Mouse (Mus musculus): ENCODE results near the gene Actg2.
"Not testable (repeated sequence)": the region's sequence is repeated elsewhere in the genome, so short reads cannot be mapped to it uniquely, and the experiment has no call there.

The Actg2 gene

DNA sequence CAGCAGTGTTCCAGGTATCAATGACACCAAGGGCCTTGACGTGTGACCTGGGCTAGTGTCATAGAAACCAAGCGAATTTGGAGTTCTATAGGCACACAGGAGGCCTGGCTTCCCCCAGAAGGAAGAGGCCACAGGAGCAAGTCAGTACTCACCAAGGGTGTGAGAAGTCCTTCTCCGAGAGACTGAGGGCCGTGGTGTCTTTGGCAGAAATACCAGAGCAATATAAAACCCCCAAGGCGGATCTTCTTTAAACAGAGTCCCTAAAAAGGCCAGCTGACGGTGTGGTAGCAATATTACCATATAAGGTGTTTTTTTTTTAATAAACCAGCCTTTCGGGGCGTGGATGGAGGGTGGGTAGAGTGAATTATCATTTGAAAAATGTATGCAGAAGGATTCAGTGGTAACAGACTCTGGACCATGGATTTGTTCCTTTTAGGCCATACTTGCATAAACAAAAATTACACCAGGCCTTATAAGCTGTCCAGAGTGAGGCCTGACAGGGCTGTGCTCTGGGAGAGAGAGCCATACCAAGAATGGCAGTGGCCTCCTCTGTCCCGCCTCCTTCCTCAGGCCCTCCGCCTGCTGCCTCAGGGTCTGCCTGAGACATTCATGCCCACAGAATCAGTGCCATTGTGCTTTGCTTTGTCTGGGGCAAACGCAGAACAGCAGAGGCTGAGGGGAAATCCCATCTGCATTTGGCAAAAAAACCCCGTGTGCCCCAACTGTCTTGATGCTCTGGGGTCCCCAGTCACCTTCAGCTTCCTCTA lies at the start of gene Actg2:
Gene Actg2 (minus strand): TSS at position 238 of the 767 bp plus-strand sequence.
- no peak for DNase-seq (ENCODE audit: low spot score in 2 of 2)

DNA sequence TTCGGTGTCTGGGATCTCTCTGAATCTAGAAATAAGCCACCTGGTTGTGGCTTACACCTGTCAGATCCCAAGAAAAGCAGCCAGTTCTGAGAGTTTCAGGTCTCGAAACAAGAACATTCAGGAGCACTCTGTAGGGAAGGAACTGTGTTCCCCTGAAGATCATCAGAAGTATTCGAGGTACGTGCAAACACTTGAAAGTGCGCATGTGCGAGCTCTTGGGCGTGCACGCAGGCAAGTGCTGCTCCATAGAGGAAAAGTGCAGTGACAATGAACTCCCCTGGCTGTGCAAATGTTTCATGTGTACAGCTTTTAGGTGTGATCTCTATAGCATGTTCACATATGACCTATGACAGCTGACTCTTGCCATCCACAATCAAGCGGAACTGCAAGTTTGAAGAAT lies 49.3 kb upstream of the Actg2 start:
- not testable (repeated sequence) for DNase-seq (ENCODE audit: low spot score in 2 of 2)

DNA sequence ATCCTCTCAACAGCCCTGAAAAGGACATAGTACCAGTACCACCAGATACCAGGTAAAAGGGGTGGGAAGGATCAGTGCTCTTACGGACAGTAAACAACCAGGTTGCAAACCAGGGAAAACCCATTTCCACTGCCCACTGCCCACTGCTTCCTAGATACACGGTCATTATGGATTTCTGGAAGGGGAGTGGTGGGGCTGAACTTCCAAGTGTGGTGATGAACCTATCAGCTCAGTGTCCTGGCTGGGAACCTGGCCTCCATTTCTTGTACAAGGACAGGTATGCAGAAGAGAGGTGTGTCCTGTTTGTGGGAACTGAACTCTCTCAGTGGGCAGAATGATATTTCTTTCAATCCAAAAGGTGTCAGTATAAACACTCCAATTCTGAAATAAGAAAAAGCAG lies 47.5 kb upstream of the Actg2 start:
- DNase-seq (ENCODE audit: low spot score in 2 of 2), result no peak

DNA sequence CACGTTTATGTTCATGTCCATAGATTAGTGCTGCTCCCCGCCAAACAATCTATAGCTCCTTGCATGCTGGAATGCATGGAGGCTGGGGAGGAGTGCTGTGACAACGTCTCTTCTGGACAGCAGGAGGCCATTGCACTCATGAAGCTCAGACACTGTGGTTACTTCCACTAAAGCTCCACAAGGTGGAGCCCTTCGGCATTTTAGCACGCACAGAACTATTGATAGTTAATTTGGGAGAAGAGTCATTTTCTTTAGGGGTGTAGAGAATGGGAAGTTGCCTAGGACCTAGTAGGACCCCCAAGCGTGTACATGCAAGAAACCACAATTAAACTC lies 46.8 kb upstream of the Actg2 start:
- DNase-seq (ENCODE audit: low spot score in 2 of 2), result peak in 1 of 2 experiments; percentile 40

DNA sequence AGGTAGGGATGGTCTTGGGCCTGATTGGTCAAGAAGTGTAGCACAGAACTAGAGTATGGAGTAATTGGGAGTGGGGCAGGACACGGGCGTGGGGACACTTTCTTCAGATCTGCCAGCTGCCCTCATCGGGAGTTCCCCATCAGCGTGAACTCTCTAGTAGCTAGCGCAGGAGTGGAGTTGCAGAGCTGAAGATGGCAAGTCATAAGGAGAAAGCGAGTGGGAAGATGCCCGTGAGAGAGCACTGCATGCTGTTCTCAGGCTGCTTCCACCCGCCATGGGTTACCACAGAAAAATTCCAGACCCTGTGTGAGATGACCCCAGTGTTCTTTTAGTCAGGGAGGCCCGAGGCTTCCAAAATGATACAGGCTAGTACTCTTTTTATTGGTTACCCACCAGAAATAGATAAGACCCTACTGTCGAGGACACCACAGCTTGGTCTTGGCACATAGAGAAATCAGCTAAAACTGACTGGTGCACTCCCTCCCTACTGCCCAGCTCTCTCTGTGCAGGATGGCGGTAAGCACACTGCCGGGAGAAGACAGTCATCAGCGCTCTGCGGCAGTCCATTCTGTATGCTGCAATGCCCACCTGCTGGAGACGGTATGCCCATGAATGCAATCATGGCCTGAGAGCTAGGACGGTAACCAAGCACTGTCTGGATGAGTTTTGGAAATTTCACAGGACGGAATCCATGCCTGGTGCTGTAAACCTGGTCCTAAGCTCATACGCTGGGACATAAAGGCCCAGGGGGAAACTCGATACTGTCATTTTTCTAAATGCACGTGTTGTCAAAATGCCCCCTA lies 46.3 kb upstream of the Actg2 start:
- DNase-seq (ENCODE audit: low spot score in 2 of 2), result no peak

DNA sequence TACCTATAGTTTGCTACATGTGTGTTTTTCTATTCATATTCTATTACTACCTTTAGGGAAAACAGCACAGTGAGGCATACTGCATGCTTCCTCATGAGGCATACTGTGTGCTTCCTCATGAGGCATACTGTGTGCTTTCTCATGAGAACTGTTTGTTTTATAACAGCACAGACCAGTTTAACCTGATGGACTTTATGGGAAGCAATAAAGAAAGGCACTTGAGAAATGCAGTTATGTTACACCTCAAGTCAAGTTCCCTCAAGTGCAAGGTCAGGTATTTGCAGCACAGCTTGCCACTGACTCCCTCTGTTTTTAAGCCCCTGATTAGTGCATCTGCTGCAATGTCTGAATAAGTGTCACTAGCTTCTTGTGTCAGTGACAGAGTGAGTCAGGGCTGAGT lies 41.5 kb upstream of the Actg2 start:
- no peak for DNase-seq (ENCODE audit: low spot score in 2 of 2)

DNA sequence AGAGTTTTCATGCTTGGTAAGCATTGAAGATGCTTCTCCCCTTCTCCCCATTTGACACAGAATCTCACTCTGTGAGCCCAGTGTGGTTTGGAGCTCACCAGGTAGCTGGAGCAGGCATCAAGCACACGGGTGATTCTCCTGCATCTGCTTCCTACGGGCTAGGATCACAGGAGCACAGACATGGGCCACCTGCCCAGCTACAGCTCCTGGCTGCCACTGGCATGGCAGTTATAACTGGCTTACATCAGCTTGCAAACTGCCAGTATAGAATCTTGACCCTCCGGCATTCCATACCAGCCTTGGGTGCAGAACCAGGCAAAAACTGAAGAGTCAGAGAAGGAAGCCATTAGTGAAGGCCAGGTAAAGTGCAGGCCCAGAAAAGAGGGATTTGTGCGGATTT lies 39.5 kb upstream of the Actg2 start:
- DNase-seq (ENCODE audit: low spot score in 2 of 2), result no peak

DNA sequence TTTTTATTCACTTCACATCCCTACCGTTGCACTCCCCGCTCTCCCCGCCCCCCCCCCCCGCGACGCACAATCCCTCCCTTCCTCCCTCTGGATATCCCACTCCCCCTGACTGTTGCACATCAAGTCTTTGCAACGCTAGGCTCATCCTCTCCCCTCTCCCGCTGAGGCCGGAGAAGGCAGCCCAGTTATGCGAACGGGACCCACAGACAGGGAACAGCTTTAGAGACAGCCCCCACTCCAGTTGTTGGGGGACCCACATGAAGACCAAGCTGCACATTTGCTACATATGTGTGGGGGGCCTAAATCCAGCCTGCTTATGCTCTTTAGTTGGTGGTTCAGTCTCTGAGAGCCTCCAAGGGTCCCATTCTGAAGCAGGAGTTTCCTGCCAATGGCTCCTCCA lies 36.6 kb upstream of the Actg2 start, which contains the start of gene Stambp:
Gene Stambp (minus strand): TSS at position 59 of the 400 bp plus-strand sequence.
- peak in 1 of 2 experiments; percentile 11 for DNase-seq (ENCODE audit: low spot score in 2 of 2)

DNA sequence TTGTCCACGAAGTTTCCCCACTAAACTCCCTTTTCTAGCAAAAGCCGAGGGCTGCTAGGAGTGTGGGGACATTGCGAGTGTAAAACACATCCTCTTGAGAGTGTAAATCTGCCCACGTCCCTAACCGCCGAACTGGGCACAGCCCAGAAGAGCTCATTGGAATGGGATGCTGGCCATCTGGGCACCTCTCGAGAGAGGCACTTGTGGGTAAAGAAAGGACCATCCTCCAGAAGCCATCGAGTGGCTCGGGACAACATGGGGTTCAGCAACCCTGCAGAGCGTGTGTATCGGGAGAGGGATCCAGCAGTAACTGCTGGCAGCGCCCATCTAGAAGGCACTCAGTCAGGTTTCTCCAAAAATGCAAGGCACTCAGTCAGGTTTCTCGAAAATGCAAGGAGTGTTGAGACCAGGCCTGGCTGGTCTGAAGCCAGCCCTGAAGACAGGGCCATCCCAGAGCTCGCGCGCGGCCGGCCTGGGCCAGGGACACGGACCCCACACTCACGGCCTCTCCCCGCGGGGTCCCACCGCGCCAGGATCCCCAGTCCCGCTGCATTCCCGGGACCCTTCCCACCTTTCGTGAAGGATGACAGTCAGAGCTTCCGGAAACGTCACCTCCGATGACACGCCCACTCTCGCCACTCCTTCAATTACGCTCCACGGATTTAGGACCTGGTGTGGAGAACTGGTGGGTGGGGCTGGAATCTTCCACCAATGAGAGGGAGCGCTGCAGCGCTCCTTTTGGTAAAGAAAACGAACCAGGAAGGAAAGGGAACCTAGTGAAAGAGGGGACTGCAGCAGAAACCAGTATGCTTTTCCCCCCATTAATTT lies 36.0 kb upstream of the Actg2 start:
- DNase-seq (ENCODE audit: low spot score in 2 of 2), result peak; percentile 77 to 93

DNA sequence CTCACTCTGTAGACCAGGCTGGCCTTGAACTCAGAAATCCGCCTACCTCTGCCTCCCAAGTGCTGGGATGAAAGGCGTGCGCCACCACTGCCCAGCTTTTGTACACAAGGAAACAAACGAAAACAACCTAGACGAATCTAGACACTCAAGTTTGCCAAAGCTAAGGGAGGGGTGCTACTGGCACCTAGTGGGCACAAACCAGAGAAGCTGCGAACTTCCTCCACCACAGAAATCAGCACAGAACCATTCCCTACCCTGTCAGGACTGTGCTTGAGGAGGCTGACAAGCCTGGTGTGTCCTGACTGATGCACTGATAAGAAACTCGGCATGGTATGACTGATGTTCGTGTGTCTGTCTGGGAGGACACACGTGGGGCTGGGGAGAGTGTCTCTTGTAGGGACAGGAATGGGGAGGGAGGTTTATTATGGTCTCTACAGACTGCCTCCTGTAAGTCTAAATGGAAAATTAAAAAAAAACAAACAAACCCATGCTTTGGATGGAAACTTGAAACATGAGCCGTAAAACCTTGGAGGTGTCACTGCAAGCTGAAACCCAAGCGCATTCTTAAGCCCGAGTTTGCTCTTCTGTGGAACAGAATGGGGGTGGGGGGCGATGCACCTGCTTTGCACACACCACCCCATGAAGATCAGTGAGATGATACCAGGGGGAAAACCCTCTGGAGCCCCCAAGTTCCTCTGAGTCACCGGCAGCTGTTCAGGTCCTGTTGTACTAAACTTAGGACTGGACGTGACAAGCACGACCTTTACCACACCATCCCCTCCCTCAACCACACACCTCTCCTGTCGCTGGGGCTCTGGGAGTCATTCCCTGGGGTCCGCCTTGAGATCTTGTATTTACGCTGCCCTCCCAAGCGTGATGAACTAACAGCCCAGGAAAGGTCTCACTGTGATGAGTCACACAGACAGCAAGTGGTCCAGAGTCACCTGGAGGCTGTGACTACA lies 33.1 kb upstream of the Actg2 start:
- DNase-seq (ENCODE audit: low spot score in 2 of 2), result no peak

DNA sequence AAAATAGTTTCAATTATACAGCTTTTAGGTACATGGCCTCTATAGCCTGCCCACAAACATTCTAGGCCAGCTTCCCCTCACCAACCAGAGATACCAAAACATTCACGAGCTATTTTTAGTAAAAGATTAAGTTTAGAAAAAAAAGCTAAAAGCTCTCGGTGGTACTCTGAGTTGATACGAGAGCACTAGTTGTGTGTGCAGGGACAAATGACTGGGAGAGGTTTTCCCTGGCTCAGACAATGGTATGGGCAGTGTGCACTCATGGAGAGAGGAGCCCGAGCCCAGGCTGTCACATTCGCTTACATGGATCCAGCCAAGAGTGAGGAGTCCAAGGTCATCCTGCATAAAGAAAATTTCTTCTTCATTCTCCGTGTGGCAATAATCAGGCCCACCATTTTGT lies 19.9 kb upstream of the Actg2 start:
- no peak for DNase-seq (ENCODE audit: low spot score in 2 of 2)

DNA sequence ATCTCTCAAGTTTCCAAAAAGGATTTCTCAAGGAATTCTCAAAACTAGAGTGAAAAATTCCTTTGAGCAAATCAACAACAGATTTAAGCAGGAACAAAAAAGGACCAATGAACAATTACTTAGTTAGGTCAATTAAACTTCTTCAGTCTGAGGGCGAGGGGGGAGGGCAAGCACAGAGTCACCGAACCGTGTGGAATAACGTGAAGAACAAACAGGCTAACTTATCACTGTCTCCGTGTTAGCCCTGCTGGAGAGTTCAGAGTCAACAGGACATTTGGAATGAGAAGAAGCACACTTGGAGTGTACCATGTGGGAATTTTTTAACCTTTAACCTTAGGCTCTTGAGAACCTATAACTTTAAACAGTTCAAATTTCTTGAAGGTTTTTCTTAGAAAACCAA lies 12.3 kb upstream of the Actg2 start:
- DNase-seq (ENCODE audit: low spot score in 2 of 2), result no peak

DNA sequence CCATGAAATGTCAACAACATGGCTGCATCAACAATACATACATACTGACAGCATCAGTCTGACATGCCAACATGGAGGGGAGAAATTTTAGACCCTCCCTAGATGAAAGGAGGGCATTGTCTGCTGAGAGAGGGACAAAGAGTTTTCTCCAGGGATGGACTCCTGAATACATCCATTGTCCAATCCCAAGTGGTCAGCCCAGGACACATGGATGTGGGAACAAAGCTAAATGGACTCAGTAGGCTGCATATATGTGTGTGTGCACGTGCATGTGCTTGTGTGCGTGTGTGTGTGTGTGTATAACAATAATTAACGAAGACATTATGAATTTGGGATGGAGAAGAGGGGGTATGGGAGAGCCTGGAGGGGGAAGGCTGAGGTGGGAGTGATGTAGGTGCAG lies 9.7 kb upstream of the Actg2 start:
- DNase-seq (ENCODE audit: low spot score in 2 of 2), result peak; percentile 19 to 37

DNA sequence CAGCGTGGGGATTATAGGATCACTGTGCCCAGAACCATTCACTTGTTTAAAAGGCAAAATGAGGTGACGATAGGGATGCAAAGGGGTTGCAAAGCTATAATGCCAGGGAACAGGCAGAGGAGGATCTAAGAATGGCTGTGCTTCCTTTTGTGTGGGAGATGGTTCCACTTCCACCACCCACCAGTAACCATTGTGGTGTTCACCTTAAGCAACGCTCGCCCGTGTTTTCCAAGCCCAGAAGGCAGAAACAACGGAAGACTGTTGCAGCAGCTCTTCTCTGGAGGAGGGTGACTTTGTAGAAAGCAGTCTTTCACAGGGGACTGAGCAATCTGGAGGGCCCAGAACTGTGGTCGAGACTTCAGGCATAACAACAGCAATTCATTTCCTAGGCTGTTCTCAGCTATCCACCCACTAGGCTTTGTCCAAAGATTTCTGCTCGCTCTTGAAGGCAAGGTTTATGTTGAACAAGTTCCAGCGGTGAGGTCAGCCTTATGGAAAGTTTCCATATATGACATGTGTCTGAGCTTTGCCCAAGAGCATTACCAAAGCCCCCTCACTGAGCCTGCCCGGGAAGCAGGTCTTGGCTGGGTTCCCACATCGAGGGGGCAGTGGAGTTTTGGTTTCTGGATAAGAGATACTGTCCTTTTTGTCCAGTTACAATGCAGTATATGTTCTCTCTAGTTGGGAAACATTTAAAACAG lies 5.8 kb upstream of the Actg2 start:
- DNase-seq (ENCODE audit: low spot score in 2 of 2), result peak in 1 of 2 experiments; percentile 53

DNA sequence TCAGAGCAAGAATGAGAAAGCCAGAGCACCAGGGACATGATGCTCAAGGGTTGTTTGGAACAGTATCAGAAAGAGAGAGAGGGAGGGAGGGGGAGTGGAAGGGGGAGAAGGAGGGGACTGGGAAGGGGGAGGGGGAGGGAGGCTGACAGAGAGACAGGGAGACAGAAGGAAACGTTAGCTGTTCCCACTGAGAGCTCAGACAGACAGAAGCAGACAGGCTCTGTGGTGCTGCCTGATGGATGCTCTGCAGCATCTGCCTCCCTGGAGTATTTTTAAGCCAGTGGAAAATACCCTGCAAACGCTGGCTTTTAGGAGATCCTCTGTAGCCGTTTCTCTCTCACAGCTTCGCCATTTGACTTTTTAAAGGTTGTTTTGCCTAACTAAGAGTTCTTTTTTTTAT lies 4.0 kb upstream of the Actg2 start:
- peak in 1 of 2 experiments; percentile 28 for DNase-seq (ENCODE audit: low spot score in 2 of 2)

DNA sequence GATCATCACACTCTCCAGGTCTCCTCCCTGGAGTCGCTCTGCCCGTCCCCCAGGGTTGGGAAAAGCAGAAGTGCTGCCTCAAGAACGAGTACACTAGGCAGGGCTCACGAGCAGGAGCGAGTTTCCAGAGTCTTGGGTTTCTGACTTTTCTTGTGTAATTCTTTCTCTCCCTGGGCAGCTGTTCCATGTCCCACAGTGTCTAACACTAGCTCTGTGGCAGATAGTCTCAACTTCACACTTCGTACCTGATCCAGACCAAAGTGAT lies 662 bp upstream of the Actg2 start:
- no peak for DNase-seq (ENCODE audit: low spot score in 2 of 2)

DNA sequence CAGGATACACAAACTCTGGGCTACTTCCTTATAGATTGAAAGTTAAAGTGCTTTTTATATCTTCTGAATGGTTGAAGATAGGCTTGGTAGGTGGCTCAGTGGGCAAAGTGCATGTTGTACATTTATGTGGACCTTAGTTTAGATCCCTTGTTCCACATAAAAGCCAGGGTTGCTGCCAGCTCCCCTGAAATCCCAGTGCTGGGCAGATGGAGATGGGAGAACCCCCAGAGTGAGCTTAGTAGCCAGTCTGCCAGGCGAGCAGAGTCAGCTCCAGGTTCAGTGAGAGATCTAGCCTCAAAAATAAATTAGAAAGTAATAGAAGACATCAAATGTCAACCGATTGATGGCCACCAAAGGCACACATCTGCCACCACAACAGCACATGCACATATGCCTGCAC lies 3.5 kb downstream of the Actg2 start:
- no peak for DNase-seq (ENCODE audit: low spot score in 2 of 2)

DNA sequence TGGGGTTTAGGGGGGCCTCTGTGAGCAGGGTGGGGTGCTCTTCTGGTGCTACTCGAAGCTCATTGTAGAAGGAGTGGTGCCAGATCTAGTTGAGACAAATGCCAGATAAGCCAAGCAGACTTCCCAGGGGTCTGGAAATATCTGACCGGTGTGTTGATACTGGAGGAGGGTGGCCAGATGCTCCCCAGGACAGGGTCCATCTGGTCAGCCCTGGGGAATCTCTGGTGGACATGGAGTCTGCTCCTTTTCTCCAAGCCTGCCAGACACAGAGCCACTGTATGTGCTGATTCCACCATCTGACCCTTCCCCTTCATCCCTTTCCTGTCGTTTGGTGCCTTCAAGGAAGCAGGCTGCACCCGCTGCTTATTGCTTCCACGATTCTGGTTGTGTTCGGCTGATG lies 12.9 kb downstream of the Actg2 start:
- DNase-seq (ENCODE audit: low spot score in 2 of 2), result no peak

DNA sequence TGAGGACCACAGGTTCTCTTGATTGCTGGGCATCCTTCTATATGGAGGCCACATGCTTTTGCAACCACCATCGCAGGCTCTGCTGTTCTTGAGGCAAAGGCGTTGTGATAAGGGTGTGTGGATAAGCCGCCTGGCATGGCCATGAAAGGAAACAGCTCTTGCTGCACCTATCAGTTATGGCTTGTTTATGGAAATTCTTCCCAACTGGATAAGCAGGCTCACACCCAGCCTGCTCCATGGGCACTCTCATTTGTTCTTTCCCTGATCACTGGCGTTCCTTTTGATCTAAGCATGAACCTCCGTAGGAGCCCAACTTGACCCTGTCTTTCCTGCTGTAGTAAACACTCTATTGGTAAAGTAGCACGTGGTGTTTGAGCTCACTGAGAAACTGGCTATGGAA lies 14.3 kb downstream of the Actg2 start:
- DNase-seq (ENCODE audit: low spot score in 2 of 2), result no peak

DNA sequence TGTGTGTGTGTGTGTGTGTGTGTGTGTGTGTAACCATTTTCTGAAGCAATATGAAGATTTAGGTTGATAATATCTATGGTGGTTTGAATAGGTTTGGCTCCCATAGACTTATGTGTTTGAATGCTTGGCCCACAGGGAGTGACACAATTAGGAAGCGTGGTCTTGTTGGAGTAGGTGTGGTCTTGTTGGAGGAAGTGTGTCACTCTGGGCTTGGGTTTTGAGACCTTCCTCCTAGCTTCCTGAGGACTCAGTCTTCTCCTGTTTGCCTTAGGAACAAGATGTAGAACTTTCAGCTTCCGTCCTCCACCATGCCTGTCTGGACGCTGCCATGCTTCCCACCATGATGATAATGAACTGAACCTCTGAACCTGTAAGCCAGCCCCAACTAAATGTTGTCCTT lies 17.4 kb downstream of the Actg2 start:
- no peak for DNase-seq (ENCODE audit: low spot score in 2 of 2)

DNA sequence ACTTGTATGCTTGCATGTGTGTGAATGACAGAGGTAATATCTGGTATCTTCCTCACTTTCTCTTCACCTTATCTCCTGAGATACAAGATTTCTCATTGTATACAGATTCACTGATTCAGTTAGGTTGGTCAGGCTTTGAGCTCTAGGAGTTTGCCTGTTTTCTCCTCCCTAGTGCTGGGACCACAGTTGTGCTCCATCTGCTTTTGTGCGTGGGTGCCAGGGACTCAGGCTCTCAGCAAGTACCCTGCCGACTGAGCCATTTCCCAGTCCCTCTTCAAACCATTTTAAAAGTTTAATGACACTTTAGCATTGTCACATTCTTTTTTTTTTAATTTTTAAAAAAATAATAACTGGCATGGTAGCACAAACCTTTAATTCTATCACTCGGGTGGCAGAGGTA lies 20.9 kb downstream of the Actg2 start:
- no peak for DNase-seq (ENCODE audit: low spot score in 2 of 2)

Measured in left cerebral cortex, adult 9 months (tissue).